Mouse (Mus musculus): Measurements from ENCODE around the gene Fhod1.

DNA sequence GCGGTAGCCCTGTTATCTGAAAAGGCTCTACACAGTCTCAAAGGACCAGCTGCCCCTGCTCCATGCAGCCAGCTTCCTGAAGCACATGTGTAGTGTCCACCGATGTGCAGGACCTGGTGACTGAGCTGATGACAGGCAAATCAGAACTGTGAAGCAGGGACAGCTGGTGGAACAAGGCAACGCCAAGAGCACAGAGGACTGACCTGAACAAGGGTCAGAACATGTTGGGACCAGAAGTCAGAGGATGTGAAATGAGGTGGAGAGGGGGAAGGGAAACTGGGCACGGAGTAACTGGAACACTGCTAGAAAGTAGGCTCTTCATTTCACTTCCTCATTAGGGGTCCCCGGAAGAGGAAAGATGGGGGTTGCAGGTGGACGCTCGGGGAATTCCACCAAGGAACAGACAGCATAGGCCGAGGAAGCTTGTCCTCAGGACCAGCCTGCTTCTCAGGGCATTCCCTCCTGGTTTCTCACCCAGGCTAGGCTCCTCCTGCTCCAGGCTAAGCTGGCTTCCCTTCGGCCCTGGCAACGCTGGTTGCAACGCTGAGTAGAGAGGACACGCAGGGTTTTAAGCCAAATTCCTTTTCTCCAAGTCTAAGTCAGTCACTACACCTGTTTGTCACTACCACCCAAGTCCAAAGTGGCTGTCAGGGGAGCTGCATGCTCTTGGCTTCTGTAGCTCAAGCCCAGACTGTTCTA, 45.5 kb upstream of the Fhod1 start:
- TF ChIP-seq CTCF (IDR thresholded peaks at IDR 0.05): no peak
- no peak; the same call in 1 of the 2 replicates for TF ChIP-seq EP300 (IDR thresholded peaks at IDR 0.05)
